Mouse (Mus musculus) colon, adult 2 months (tissue): ENCODE measurements around the gene Abcb4. TPM values are rescaled to one million over a fixed set of nuclear protein-coding genes. Genes with fewer than 3 reads are reported as not detected.

Source experiments
- polyA plus RNA-seq: library from polyadenylated mRNA; depleted of rRNA; stranded (reverse); fragments of >200 nt; gene quantifications from 2 replicates; pipeline ENCODE4 v1.2.3, GENCODE M21; 2012; rRNA removed

Gene Abcb4
- polyA plus RNA-seq: 0.27 TPM in 2 replicates

GRCm38 (mm10) chr5:8893300-8894103 lies at the start of gene Abcb4:
Abcb4 (plus strand) TSS chr5:8893717.

GRCm38 (mm10) chr5:8996686-8997512 lies 103.4 kb downstream of the Abcb4 start, which contains the start of gene Crot:
Crot (minus strand) TSS chr5:8997324.

Other genes starting within 250 kb of the Abcb4 start
- 87.4 and 99.8 TPM in 2 replicates for gene Abcb1a, start 233.6 kb upstream of the Abcb4 start, polyA plus RNA-seq
- gene Abcb1b, start 95.6 kb upstream of the Abcb4 start, polyA plus RNA-seq: 0.75 and 0.90 TPM in 2 replicates
- 3.6 and 4.2 TPM in 2 replicates for gene Crot, start 103.6 kb downstream of the Abcb4 start, polyA plus RNA-seq
- 39.5 and 58.4 TPM in 2 replicates for gene Tmem243, start 207.0 kb downstream of the Abcb4 start, polyA plus RNA-seq